Mouse (Mus musculus): ENCODE measurements around the gene Ccdc171. TPM values are rescaled to one million over a fixed set of nuclear protein-coding genes. Genes with fewer than 3 reads are reported as not detected.

Ccdc171 gene
- total RNA-seq, 2 experiments from 2014 or later = 3.1 to 3.9 TPM

DNA sequence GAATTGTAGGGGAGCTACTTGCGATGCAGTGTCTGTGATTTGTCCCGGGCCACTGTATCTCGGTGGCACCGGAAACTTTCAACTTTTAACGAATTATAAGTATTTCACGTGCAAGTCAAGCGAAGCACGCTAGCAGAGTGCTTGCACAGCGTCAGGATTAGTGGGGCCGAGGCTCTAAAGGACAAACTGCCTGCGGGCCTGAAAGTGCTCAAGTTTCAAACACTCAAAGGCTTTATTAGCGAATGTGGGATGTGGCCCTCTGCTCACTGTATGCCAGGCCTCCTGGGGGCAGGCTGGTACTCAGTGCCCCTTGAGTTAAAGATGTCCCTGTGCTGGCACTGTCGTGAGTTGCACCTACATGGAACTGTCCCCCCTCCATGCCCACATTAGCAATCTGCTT lies 266.5 kb downstream of the Ccdc171 start:
- DNase-seq (ENCODE audit: low spot score in 2 of 2) = no peak

DNA sequence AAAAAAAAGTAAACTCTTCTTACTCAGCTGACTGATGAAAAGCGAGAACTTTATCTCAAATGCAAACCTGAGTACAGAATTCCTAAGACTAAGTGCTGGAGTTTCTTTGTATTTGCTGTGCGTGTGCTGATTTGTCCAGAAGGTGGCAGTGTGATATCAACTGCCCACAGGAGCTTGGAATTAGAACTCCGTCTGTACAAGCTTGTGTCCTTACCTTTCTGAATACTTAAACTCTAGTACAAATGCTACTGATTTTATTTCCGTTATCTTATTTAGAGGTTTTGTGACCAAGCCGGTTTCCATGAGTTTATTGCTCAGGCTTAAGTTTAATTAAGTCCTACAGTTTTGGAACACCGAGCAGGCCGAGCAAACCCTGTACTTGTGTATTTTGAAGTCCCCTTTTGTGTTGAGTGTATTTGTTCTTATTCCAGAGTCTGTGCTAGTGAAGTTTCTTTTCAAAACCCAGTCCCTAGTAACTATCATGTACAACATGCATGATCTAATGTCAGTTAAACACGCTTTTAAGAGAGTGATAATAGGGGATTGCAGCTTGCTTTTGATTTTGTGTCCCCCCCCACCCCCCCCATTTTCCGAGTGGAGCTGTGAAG lies 269.1 kb downstream of the Ccdc171 start:
- DNase-seq (ENCODE audit: low spot score in 2 of 2) = peak; percentile 62 to 67

DNA sequence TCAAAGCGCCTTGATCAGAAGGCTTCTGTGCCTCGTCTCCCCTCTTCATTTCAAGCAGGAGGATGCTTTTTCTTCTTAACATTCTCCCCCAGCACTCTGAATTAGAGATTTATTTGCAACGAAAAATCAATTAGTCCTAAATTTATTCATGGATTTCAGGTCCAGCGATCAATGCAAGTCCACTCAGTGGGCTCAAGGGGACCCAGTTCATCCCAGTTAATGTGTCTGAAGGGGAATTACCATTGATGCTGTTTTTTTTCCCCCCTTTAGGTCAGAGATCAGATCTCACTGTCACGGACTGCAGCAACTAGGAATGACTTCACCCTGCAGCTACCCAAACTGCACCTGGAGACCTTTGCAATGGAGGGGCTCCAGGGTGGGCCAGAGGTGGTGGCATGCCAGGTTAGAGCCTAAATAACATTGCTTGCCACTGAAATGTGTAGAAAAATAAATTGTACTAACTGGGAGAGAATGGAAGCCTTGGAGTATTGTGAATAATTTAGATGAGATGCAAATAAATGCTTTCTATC lies 269.6 kb downstream of the Ccdc171 start:
- DNase-seq (ENCODE audit: low spot score in 2 of 2) = no peak

DNA sequence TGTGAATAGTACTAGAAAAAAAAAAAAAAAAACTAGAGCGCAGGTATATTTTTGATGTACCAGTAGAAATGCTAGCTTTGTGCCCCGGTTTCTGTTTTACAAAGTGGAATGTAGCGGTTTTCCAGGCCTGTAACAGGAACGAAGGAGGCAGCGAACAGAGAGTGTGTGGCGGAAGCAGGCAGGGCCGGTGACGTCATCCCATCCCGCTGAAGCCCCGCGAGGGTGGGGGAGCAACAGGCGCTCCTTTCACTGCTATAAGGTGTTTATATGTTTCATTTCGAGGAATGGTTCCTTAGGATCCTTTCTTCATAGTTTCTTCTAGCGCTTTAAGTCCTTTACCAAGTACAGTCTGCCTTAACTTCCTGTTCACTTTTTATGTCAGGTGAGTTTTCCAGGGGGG lies 272.6 kb downstream of the Ccdc171 start:
- DNase-seq (ENCODE audit: low spot score in 2 of 2) = no peak

DNA sequence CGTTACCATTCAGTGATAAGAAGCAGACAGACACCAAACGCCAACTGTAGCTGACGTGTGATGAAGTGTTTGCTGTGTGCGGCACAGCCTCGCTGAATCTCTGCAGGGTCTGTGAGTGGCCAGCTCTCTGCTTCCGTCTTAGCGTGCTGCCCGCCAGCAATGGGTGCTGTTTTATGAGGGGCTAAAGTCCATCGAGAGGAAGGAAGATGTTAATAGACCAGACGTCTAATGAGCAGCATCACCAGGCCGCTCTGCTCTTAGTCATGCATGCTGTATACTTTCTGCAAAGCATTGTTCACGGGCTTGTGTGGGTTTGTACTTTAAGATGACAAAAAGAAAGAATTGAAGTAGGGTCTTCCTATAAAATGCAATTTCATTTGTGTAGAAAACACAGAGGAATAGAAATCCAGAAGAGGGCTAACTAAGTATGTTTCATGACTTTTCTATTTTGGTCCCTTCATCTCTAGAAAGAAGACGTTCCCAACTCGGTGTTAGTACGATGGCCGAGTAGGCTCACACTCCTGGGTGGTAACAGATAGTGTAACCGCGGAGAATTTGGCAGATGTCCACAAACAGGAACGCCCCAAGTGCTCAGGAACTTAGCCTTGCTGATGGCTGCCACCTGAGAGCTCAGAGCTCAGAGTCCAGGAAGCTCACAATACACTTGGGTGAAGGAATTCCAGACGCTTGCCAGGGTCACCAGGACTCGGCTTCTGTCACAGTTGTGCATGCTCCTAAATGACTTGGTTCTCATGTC lies 273.5 kb downstream of the Ccdc171 start:
- no peak for DNase-seq (ENCODE audit: low spot score in 2 of 2)

DNA sequence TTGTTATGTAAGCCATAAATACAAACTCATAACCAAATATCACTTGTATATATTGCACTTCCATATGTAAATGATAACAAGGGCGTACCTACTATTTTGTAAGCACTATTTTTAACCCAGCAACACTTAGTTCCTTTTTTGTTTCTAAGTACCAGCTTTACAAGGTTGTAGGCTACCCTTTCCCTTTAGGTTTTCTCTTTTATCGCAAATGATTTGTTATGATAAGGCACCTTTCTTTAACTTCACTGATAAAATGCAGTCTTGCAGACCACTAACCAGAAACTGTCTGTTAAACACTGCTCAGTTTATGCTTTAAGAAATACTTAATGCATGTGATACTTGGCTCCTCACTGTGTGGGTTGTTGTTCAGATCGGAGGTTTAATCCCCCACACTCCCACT lies 275.1 kb downstream of the Ccdc171 start:
- no peak for DNase-seq (ENCODE audit: low spot score in 2 of 2)

DNA sequence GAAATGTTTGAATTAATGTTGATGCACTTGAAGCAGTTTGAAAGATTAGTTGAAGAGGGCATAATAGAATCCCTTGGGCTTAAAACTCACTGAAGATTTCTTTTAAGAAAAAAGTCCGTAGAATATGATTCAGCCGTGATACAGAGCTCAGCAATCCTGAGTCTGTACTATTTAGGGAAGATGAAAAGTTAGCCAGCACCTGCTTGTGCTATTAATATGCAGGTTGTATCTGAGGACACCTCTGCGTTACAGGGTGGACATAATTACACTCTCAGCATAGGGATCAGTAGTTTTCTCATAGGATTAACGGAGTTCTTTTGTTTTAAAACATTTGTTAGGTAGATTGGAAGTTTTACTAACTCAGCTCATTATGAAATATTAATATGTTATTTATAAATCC lies 291.6 kb downstream of the Ccdc171 start:
- DNase-seq (ENCODE audit: low spot score in 2 of 2) = no peak

DNA sequence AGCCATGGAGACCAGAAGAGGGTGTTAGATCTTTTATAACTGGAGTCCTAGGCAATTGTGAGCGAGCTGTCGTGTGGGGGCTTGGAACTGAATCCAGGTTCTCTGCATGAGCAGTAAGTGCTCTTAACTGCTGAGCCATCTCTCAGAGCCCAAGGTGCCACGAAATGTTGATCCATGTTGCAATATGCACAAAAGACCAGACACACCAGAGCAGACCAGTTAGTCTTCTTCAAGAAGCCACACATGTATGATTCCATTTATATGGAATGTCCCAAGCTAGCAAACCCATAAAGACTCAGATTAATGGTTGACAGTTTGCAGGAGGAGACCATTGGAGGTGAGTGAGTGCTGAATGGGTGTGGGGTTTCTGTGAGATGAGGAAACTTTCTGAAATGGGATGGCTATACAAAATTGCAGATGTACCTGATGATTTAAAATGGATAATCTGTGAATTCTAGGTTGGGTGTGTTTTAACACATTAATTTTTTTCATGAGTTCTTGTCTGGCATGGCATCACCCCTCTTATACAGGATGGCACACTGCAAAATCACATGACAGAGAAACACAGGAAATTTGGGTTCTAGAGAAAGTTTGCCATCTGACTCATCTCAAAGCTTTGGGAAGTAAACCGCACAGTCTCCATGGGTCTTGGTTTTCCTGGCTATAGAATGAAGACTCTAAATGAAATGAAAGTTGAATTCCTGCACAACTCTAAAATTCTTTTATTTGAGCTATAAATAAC lies 304.5 kb downstream of the Ccdc171 start:
- DNase-seq (ENCODE audit: low spot score in 2 of 2) = no peak

DNA sequence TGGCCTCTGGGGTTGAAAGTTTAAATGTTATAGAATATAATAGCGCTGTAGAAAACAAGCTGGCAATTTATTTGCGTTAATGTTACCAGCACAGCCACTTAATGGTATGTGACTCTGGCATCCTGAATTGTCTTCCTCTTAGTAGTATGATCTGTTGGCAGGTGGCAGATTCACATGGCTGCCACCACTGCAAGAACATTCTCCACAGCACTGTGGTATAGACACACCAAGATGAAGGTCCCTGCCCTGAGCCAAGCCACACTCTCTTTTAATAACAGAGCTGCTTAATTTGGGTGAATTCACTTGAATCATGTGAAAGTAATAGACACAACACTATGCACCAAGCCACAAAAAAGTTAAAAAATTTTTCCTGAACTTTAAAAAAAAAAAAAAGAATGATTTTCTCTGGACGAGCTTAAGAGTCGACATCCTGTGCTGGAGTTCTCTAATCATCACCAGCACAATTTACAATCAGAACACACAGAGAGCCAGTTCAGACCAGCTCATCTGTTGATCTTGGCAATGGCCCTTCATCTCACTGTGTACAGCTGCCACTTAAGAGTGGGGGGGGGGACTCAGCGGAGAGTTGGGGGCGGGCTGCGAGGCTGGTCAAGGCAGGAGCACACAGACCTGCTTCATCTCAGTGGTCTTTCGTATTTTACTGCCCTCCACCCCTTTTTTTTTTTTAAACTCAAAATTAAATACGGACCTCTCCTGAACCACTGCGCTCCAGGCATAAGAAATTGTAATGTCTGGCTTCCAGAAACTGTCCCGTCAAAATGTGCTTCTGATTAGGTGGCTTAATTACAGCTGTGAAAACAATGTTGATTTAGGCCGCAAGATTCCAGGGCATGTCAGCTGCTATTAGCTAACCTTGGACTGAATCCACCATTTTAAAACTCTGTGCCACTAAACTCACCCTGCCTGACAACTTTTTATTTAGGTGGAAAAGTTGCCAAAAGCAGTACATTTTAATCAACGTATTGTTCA lies 305.8 kb downstream of the Ccdc171 start:
- DNase-seq (ENCODE audit: low spot score in 2 of 2) = peak in 1 of 2 experiments; percentile 15

DNA sequence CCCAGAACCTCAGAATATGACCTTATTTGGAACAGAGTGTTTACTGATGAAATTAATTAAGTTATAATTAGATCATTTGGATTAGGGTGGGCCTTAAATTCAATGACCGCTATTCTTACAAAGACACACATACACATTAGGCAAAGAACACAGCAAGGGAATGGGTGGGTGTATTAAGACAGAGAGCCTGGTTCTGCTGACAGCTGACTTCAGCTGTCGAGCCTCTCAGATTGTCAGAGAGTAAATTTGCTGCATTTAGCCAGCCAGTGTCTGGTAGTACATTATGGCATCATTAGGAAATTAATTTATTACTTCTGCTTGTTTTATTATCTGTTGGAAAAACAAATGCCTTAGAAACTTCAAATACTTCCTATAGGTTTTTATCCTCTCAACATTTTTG lies 313.7 kb downstream of the Ccdc171 start:
- DNase-seq (ENCODE audit: low spot score in 2 of 2) = no peak

DNA sequence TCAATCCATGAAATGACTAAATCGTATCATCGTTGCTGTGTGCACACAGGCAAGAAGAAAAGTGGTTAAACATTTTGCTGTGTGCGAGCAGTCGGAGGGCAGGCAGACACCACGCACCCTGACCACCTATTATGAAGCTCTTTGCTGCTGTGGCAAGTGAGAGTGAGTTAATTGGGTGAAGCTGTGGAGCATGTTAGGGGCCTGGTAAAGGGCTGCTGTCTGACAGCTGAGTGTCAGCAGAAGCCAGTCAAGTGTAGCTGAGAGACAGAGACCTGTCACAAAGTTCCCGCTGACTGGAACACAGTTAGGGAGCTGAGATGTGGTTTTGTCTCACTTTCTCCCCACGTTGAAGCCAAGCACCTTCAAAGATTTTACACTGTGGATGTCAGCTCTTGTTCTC lies 321.0 kb downstream of the Ccdc171 start:
- no peak for DNase-seq (ENCODE audit: low spot score in 2 of 2)

DNA sequence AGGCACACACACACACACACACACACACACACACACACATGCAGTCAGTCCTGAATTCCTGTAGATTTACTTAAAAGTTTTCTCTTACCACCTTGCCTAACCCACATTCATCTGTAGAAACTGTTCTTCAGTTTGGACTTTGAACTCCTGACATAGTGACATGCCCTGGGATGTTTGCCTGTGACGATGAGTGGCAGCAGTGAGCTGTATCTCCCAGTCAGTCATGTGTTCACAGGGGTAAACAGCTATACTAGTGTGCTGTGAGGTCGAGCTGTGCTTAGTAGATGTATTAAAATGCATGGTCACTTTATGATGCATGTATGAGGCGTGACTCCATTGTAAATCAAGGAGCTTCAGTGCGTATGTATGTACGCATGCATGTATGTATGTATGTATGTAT lies 328.5 kb downstream of the Ccdc171 start:
- DNase-seq (ENCODE audit: low spot score in 2 of 2) = no peak

DNA sequence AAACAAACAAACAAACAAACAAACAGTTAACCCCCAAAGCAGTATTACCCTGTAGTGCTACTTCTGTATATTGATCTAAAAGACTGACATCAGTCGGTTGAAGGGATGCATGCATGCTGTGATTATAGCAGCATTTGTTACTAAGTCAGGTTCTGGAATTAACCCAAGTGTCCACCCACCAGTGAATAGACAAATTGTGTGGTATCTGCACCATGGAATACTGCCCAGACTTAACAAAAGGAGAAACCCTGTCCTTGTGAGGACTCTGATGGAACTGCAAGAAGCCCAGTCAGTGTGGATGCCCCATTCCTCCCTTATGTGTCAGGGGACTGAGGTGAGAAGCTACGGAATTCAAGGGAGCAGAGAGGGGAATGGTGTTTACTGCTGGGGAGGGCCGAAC lies 336.4 kb downstream of the Ccdc171 start:
- no peak for DNase-seq (ENCODE audit: low spot score in 2 of 2)

DNA sequence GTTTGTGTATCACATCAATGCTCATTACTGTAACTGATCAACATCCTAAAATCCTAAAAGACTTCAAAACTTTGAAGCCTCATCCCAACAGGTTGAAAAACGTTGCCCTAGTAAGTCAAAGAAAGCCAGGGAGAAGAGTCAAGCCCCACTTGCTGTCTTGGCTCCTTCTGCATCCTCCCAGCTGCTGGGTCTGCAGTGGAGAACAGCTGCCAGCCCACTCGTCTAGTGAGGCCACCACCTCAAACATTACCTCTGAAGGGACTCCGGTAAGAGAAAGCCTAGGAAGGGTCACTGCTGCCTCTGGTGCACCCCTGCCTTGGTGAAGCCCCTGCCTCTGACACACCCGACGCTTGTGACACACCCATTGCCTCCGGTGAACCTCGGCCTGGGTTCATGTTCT lies 336.9 kb downstream of the Ccdc171 start:
- no peak for DNase-seq (ENCODE audit: low spot score in 2 of 2)

DNA sequence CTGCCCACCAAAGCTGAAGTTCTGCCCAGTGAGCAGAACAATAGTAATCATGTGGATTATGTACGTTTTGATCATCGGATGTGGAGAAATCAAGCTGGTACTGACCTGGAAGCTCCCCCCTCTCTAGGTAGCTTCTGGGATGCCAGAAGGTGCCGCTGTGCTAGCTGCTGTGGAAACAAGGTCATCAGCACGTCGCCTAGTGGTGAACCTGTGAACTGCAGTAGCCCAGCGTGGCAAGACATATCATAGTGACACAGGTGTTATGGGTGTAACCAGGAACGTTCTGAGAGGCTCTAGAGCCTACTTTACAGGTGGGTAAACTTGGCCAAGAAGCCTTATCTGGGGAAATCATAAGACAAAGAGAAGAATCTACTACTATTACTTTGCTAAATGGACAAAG lies 351.3 kb downstream of the Ccdc171 start:
- no peak for DNase-seq (ENCODE audit: low spot score in 2 of 2)

DNA sequence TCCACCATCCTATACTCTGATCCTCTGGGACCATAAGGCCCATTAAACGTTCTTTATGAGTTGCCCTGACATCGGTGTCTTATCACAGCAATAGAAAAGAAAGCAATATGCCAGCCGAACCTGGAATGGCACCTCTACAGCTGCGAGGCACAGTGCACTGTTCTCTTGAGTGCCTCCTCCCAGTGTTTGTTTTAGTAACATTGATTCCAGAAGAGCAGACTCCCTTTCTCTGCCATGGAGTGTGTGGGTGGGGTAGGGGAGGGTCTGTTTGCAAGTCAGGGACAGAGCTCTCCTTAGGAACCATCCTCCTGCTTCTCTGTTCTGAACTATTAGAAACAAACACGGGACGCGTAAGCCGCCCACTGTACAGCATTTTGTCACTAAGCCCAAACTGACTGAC lies 352.9 kb downstream of the Ccdc171 start:
- no peak for DNase-seq (ENCODE audit: low spot score in 2 of 2)

DNA sequence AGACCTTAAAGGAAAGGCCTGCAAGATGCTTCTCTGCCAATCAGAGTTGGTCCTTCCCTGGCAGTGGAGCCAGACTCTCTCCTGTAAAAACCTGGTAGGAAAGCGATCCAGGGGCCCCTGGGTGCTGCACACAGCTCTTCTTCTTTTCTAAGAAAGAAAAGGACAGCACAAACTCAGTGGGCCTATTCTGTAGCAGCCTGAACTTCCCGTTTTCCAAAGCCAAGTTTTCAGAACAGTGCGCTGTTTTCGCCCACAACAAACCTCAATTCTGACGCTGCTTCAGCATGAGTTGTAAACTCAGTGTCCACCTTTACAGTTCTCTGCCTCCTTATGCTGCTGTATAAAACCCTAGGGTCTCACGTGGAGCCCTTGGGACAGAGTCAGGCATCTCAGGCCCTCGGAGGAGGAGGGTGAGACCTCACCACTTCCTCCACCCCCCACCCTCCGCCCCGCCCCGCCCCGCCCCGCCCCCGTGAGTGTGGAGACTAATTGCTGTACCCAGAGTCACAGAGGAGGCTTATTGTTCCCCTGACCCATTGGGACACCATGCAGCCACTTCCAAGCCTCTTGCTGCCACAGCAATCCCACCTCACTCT lies 363.2 kb downstream of the Ccdc171 start:
- no peak for DNase-seq (ENCODE audit: low spot score in 2 of 2)

DNA sequence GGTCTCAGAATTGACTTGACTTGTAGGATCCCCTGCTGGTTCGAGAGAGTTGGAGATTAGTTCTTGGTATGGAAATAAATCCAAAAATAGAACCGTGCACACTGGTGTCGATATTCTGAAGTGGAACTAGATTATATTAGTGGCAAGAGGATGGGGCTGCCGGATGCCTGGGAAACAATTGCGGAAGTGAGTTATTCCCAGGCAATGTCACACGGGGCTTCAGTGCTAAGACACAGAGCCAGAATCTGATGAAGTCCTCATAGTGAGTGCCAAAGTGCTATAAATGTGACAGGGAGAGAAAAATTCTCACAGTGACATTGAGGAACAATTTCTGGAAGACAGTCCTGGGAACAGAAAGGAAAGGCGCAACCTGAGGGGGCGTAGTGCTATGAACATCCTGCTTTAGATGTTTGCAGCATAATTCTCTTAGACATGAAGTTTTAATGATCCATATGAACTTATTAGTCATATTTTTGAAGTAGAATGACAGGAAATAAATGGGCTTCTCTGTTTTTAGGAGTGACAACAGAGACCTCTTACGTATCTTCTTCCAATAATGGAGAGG lies 376.8 kb downstream of the Ccdc171 start:
- DNase-seq (ENCODE audit: low spot score in 2 of 2) = no peak
